Mouse (Mus musculus) inflammation-experienced regulatory T-cells, adult 6 months (primary cell): ENCODE results near the gene Igfbp6. TPM values are rescaled to one million over a fixed set of nuclear protein-coding genes. Genes with fewer than 3 reads are reported as not detected.
A peak's percentile ranks its signal among the peaks of the same experiment; 100 is the strongest.

Experiments
- ATAC-seq: one replicate; pipeline ENCODE4 v1.8.0; 2017
- polyA plus RNA-seq, 3 experiments: library from polyadenylated mRNA; unstranded; fragments of 100-300 nt; shearing (Covaris generic); gene quantifications; one replicate each; pipeline ENCODE4 v1.2.1; 2017

Igfbp6 gene
- polyA plus RNA-seq, 3 experiments from 2014 or later, result 0.33 TPM; not detected in 2

DNA sequence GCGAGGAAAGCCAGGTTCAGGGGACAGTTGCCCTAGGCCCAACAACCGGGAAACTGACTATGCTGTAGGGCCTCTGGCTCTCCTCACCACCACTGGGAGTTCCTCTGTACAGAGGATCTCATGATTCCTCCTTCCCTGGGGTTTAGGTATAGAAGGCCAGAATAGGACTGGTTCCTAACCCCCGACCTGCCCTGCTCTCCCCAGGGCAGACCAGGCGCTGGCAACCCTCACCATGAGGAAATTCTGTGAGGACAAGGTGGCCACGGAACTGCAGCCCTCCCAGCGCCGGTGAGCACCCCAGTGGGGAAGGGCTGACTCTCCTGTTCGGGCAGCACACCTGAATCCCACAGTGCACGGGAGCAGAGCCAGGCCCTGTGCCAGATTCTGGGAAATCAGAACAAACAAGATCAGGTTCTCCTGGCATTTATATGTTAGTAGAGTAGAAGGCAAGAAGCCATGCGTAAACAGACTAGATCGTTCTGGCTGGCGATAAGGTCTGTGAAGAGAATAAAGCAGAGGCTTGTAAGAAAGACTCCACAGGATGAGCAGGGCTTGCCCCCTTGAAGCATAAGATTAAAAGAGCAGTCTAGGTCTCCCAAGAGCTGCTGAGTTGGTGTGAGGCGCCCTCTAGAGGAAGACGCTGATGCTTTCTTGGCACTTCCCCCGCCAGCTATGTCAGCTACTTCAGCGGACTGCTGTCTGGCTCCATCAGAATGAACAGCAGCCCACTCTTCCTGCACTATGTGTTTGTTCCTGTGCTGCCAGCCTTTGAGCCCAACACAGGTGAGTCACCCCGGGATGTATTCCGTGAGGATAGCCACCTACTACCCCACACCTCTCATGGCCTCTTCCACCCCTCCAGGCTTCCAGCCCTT lies 35.3 kb upstream of the Igfbp6 start:
- peak; percentile 69 for ATAC-seq

DNA sequence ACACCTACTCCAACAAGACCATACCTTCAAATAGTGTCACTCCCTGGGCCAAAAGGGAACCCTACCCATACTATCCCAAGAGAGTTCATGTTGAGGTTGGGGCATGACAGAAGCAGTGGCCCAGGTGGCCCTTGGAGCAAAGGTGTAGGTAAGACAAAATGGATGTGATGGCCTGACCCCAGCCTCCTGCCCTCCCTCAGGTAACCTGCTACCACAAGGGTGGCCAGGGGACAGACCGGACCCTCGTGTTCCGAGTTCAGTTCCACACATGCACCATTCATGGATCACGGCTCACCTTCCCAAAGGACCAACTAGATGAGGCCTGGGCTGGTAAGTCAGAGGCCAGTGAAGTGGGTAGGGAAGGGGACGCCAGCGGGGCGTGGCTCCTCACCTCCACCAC lies 33.9 kb upstream of the Igfbp6 start:
- no peak for ATAC-seq

- ATAC-seq, result no peak
Observed at GRCm38 (mm10) chr15:102110701-102111494, 33.3 kb upstream of the Igfbp6 start.

DNA sequence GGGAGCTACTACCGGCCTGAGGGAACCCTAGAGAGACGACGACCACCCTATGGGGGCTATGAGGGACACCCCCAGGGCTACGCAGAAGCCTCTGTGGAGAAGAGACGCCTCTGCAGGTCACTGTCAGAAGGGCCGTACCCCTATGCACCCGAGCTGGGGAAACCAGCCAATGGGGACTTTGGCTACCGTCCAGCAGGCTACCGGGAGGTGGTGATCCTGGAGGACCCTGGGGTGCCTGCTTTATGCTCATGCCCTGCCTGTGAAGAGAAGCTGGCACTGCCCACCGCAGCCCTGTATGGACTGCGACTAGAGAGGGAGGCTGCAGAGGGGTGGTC lies 32.7 kb upstream of the Igfbp6 start:
- ATAC-seq, result no peak

DNA sequence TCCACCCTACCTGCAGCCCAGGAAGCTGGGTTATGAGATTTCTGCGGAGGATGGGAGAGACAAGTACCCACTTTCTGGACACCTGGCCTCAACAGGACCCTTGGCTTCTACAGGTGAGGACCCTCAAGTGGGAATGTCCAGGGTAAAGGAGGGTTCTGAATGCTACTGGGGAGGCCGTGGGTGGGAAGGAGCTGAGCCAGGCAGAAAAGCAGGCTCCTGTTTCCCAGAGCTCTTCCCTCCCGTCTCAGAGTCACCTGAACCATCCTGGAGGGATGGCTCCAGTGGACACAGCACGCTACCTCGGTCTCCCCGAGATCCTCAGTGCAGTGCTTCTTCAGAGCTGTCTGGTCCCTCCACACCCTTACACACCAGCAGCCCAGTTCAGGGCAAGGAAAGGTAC lies 32.0 kb upstream of the Igfbp6 start:
- no peak for ATAC-seq

- no peak for ATAC-seq
Observed at GRCm38 (mm10) chr15:102112827-102113226, 31.3 kb upstream of the Igfbp6 start.

GRCm38 (mm10) chr15:102113674-102114073 lies 30.5 kb upstream of the Igfbp6 start:
- no peak for ATAC-seq

GRCm38 (mm10) chr15:102114651-102115260 lies 29.4 kb upstream of the Igfbp6 start:
- ATAC-seq, result no peak

DNA sequence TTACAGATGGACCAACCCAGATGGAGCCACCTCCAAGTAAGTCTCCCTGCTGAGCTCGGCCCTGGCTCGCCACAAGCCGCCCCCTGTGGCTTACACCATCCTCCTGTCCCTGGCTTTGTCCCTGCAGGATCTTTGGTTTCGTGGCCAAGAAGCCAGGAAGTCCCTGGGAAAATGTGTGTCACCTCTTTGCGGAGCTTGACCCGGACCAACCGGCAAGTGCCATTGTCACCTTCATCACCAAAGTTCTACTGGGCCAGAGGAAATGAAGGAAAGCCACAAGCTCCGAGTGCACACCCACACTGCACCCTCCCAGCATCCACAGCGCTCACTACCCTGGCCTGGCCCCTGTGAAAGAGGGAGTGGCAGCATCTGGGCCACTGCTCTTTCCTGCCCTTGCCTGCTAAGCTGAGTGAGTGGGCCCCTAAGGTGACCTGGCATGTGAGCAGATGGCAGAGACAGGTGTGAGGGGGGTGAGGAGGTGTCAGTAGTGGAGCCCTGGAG lies 28.4 kb upstream of the Igfbp6 start:
- peak; percentile 95 for ATAC-seq

GRCm38 (mm10) chr15:102116753-102117415 lies 27.3 kb upstream of the Igfbp6 start:
- ATAC-seq, result no peak

DNA sequence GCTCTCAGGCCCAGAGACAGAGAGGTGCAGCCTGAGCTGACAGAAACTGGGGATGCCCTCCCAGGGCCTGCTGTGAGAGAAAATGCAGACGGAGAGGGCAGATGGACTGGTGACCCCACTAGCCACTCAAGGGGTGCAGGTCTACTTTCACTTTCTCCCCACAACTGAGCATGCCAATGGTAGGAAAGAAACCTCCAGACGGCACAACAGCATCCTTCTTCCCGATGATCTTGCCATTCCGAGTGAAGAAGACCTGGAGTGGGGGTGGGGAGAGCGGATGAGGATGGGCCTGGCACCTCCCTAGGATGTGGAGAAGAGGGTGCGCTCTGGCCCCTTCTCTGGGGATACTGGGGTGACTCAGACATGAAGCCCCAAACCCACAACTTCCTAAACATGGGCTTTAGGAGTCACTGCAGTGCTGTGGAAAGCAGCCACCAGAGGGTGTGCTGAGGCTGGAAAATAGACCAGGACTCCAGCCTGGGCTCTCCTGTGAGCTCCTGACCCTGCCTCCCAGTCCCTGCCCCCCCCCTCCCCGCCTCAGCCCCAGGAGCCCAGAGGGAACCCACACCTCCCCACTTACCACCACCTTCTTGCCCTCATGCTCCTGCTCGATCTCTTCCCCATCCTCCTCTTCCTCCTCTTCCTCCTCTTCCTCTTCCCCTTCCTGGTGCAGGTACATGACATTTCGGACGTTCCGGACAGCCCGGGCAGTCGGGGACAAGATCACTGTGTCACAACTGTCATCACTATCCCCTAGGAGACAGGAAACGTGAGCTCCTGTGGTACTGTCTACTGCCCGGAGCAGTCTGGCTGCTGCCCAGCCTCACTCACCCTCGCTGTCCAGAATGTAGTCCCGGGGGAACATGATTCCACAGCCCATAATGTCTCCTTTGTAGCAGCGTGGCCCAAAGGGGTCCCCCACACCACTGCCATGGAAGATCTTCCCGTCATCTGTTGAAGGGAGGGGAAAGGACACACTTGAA lies 26.4 kb upstream of the Igfbp6 start:
- no peak for ATAC-seq

DNA sequence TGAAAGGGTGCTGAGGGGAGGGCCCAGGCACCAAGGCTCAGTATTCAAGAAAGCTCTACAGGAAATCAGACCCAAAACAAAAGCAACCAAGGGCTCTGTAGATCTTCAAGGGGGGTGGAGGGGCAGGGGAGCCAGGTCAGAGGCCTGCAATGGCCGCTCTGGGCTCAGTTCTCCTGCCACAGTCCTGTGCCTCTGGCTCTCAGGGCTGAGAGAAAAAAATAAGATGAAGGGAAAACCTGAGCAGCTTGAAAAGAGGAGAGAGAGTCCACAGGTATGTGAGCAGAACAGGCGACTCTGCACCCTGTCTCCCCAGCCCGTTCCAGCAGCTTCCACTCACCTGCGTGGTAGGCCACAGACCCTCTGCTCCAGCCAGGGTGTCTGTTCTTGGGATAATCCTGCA lies 25.6 kb upstream of the Igfbp6 start:
- no peak for ATAC-seq

DNA sequence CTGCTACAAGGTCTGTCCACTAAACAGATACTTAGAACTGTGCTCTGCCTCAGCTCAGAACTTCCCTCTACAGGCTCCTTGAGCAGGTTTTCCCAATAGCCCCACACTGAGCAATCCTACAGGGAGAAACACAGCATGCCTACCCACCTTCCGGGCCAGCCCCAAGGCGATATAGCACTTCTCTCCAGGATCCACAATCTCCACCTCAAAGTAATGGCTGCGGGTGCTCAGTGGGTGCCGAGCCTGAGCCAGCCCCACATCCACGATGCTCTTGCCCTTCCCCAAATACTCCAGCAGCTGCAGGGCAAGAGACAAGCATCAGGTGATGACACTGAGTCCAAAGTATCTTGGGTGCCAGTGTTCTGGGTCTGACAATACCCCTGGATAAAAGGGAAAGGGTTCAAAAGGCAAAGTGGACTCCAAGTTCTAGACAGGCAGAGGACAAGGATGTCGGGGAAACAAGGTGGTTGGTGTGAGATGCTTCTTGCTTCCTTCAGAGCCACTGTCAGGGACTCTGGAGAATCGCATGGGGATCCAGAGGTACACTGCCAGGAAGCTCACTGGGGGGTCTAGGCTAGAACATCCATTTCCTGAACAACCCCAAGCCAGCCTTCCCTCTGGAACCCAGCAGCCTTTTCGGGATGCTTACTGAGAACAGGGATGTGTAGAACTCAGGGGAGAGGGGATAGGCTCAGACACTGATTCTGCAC lies 24.9 kb upstream of the Igfbp6 start:
- ATAC-seq, result no peak

GRCm38 (mm10) chr15:102119831-102120170 lies 24.4 kb upstream of the Igfbp6 start:
- ATAC-seq, result no peak

DNA sequence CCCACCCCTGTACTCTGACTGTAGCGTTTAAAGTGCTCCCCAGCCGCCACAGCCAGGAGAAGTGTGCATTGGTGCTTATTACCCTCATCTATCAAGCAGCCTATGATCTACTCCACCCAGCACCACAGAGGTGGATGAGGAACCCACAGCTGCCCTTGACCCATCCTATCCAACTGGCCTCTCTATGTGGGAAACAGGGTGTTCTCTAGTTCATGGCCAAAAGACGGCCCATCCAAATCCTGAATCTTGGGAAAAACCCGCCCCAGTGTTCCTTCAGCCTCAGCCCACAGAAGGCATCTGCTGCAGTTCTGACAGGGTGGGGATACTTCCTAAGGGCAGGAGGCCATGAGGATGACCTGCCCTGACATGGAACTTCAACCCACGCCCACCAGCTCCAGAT lies 23.6 kb upstream of the Igfbp6 start:
- no peak for ATAC-seq

- ATAC-seq, result no peak
Observed at GRCm38 (mm10) chr15:102126303-102126702, 17.9 kb upstream of the Igfbp6 start.

DNA sequence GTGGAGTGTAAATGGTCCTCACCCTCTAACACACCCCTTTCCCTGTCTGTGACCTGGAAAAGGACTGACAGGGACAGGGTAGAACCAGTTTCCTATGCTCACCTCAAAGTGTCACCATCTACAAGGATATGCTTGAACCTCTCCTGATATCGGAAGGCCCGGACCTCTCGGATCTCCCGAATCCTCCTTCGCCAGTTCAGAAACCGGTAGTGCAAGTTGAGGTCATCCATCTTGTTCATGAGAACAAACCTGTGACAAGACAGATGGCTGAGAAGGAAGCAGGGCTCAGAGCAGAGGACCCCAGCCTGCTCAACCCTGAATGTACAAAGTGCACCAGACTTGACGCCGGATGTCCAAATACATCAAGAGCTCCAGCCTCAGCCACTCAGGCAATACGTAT lies 10.8 kb upstream of the Igfbp6 start:
- ATAC-seq, result no peak

DNA sequence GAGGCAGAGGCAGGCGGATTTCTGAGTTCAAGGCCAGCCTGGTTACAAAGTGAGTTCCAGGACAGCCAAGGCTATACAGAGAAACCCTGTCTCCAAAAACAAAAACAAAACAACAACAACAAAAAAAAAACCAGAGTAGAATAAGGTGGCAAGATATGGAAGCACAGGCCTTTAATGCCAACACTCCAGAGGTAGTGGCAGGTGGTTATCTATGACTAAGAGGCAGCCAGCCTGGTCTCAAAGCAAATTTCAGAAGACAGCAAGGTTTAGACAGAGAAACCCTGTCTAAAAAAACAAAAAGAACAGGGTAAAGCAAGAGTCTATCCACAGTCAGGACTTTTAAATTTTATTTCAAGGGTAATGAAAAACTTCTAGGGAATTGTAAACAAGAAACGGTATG lies 9.5 kb upstream of the Igfbp6 start:
- ATAC-seq, result no peak

- ATAC-seq, result peak; percentile 9
Observed at GRCm38 (mm10) chr15:102135522-102136128, 8.5 kb upstream of the Igfbp6 start.

DNA sequence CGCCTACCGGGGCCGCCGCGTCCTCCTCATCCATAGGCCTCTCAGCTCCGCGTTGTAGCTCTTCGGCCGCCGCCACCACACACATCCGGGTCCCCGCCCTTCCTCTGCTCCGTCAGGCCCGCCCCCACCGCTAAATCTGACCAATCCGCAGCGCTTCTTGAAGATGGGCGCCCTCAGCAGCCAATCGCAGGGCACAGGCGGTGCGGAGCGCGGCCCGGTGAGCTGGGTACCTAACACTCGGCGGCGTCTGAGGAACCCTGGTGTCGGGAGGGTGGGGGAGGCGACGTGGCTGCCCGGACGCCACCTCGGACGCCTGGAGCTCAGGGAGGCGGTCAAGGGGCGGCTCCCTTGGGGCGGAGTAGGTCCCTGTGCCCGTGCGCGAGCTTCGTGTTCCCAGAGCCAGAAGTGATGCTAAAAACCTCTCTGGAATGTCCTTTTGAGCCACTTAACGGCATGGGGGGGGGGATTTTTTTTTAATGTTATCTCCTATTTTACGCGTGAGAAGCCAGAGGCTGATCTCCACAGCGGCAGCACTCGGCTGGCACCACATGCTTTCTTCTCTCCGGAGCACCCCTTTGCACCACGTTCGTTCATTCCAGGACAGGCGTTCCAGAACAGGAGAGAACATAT lies 7.9 kb upstream of the Igfbp6 start, which contains the start of gene Spryd3:
Gene Spryd3, minus strand, starts transcription at position 106 of the 630 bp plus-strand sequence.
- ATAC-seq, result peak; percentile 99
